ENCODE assay signal across 8 mouse cellular contexts in genomic region chr8:45068759-45069386, GRCm38 (mm10). TPM values are rescaled to one million over a fixed set of nuclear protein-coding genes. Genes with fewer than 3 reads are reported as not detected.
DNase-seq lines count a peak whose midpoint lies in the region; ATAC-seq and TF ChIP-seq lines count a peak whose summit lies in the region.

Gene Mtnr1a (plus strand): TSS chr8:45069137.

- no peak within 1 kb of the TSS for H3K27ac ChIP-seq in heart, embryonic 12.5 days (ENCODE audit: poor library complexity, severe bottlenecking)
- no peak within 1 kb of the TSS for H3K27ac ChIP-seq in kidney, embryonic 15.5 days
- H3K27ac ChIP-seq in limb, embryonic 13.5 days, result no peak within 1 kb of the TSS
- no peak within 1 kb of the TSS for H3K27ac ChIP-seq in midbrain, embryonic 14.5 days (replicated peaks; ENCODE audit: low read depth, low read length)
- no peak within 1 kb of the TSS for H3K27ac ChIP-seq in stomach, embryonic 15.5 days

- peak; percentile 76 for DNase-seq in 3134 (ENCODE audit: extremely low read depth, insufficient read length, low spot score)
- peak; percentile 91 for DNase-seq in brain, embryonic 14.5 days (ENCODE audit: low read depth)
- peak; percentile 43 for DNase-seq in fibroblast of lung, adult 2 months (ENCODE audit: low read depth)
- peak; percentile 94 for DNase-seq in midbrain, embryonic 14.5 days

- ATAC-seq in heart, embryonic 12.5 days (ENCODE audit: insufficient number of reproducible peaks, low FRiP score), result peak; percentile 78
- ATAC-seq in kidney, embryonic 15.5 days (replicated peaks; ENCODE audit: low FRiP score), result peak; percentile 93
- ATAC-seq in limb, embryonic 13.5 days (ENCODE audit: low FRiP score, low read depth), result peak; percentile 83
- ATAC-seq in midbrain, embryonic 14.5 days (ENCODE audit: low FRiP score, low TSS enrichment), result peak; percentile 85
- ATAC-seq in stomach, embryonic 15.5 days (ENCODE audit: insufficient read depth, low FRiP score, low read depth), result peak; percentile 86

- no peak for TF ChIP-seq POLR2A in brain, embryonic 14.5 days (IDR thresholded peaks at IDR 0.05; ENCODE audit: borderline replicate concordance, extremely low read depth, insufficient read depth, insufficient read length, poor library complexity, severe bottlenecking)

- H3K4me1 ChIP-seq in heart, embryonic 12.5 days (replicated peaks), result peaks cover 8% of the 10 kb centered on the region; the same call in 1 of the 2 replicates
- peaks cover 7% of the 10 kb centered on the region for H3K4me1 ChIP-seq in kidney, embryonic 15.5 days
- H3K4me1 ChIP-seq in limb, embryonic 13.5 days, result 0 out of 2 replicates have a peak, but pooled peaks cover 5% of the 10 kb centered on the region
- no peaks in the 10 kb centered on the region for H3K4me1 ChIP-seq in midbrain, embryonic 14.5 days (ENCODE audit: control insufficient read depth, insufficient read depth, low read length)
- H3K4me1 ChIP-seq in stomach, embryonic 15.5 days, result 0 out of 2 replicates have a peak, but pooled peaks cover 4% of the 10 kb centered on the region

- peak within 1 kb of the TSS; percentile 19; the same call in 1 of the 2 replicates for H3K9ac ChIP-seq in heart, embryonic 12.5 days
- H3K9ac ChIP-seq in kidney, embryonic 15.5 days, result 0 out of 2 replicates have a peak within 1 kb of the TSS, but pooled peaks have one; percentile 15
- H3K9ac ChIP-seq in limb, embryonic 13.5 days, result 0 out of 2 replicates have a peak within 1 kb of the TSS, but pooled peaks have one; percentile 31
- H3K9ac ChIP-seq in midbrain, embryonic 14.5 days (replicated peaks; ENCODE audit: low read length), result no peak within 1 kb of the TSS; the same call in 1 of the 2 replicates
- no peak within 1 kb of the TSS for H3K9ac ChIP-seq in stomach, embryonic 15.5 days

- no peaks in the 10 kb centered on the region for H3K9me3 ChIP-seq in heart, embryonic 12.5 days (replicated peaks)
- no peaks in the 10 kb centered on the region for H3K9me3 ChIP-seq in kidney, embryonic 15.5 days (replicated peaks)
- no peaks in the 10 kb centered on the region for H3K9me3 ChIP-seq in limb, embryonic 13.5 days
- H3K9me3 ChIP-seq in midbrain, embryonic 14.5 days (ENCODE audit: control insufficient read depth, low read length), result no peaks in the 10 kb centered on the region
- H3K9me3 ChIP-seq in stomach, embryonic 15.5 days, result no peaks in the 10 kb centered on the region

- peak within 1 kb of the TSS; percentile 72 for H3K4me2 ChIP-seq in heart, embryonic 12.5 days
- H3K4me2 ChIP-seq in kidney, embryonic 15.5 days, result peak within 1 kb of the TSS; percentile 80
- H3K4me2 ChIP-seq in limb, embryonic 13.5 days (replicated peaks), result peak within 1 kb of the TSS; percentile 68
- peak within 1 kb of the TSS; percentile 76 for H3K4me2 ChIP-seq in midbrain, embryonic 14.5 days (ENCODE audit: low read length)
- H3K4me2 ChIP-seq in stomach, embryonic 15.5 days, result peak within 1 kb of the TSS; percentile 61

- H3K4me3 ChIP-seq in heart, embryonic 12.5 days, result peak within 1 kb of the TSS; percentile 36
- H3K4me3 ChIP-seq in kidney, embryonic 15.5 days (replicated peaks), result peak within 1 kb of the TSS; percentile 38
- peak within 1 kb of the TSS; percentile 33 for H3K4me3 ChIP-seq in limb, embryonic 13.5 days
- peak within 1 kb of the TSS; percentile 38 for H3K4me3 ChIP-seq in midbrain, embryonic 14.5 days (replicated peaks; ENCODE audit: low read depth, low read length)
- H3K4me3 ChIP-seq in stomach, embryonic 15.5 days (replicated peaks), result peak within 1 kb of the TSS; percentile 26

- 9% methylated on average over 29 of the region's 29 CpGs for WGBS in heart, embryonic 12.5 days
- WGBS in kidney, embryonic 15.5 days, result 5% methylated on average over 29 of the region's 29 CpGs
- WGBS in limb, embryonic 13.5 days, result 8% methylated on average over 29 of the region's 29 CpGs
- WGBS in midbrain, embryonic 14.5 days, result 5% methylated on average over 29 of the region's 29 CpGs
- 8% methylated on average over 29 of the region's 29 CpGs for WGBS in stomach, embryonic 15.5 days

- H3K27me3 ChIP-seq in heart, embryonic 12.5 days (replicated peaks), result peaks cover 11% of the 10 kb centered on the region
- peaks cover 8% of the 10 kb centered on the region; the same call in 1 of the 2 replicates for H3K27me3 ChIP-seq in kidney, embryonic 15.5 days
- peaks cover 8% of the 10 kb centered on the region for H3K27me3 ChIP-seq in limb, embryonic 13.5 days
- no peaks in the 10 kb centered on the region for H3K27me3 ChIP-seq in midbrain, embryonic 14.5 days (ENCODE audit: control insufficient read depth, insufficient read depth, low read length)
- 0 out of 2 replicates have a peak, but pooled peaks cover 3% of the 10 kb centered on the region for H3K27me3 ChIP-seq in stomach, embryonic 15.5 days (replicated peaks)

- no peaks in the 10 kb centered on the region for H3K36me3 ChIP-seq in heart, embryonic 12.5 days
- no peaks in the 10 kb centered on the region for H3K36me3 ChIP-seq in kidney, embryonic 15.5 days
- no peaks in the 10 kb centered on the region for H3K36me3 ChIP-seq in limb, embryonic 13.5 days
- H3K36me3 ChIP-seq in midbrain, embryonic 14.5 days (ENCODE audit: control insufficient read depth, insufficient read depth, low read length), result no peaks in the 10 kb centered on the region
- no peaks in the 10 kb centered on the region for H3K36me3 ChIP-seq in stomach, embryonic 15.5 days

- TF ChIP-seq CTCF in brain, embryonic 14.5 days (IDR thresholded peaks at IDR 0.05; ENCODE audit: borderline replicate concordance, extremely low read depth, insufficient read depth, insufficient read length), result peak; percentile 98

RNA-seq across cellular contexts. Expression of gene Mtnr1a, which starts in this region (rescaled TPM):
- 0.34 and 0.41 TPM in 2 replicates for polyA plus RNA-seq in brain, embryonic 14.5 days (2012; rRNA removed)
- polyA plus RNA-seq in heart, embryonic 12.5 days (2016; fragmentation: Nextera tagmentation; extraction: Ambion mirVana), result not detected in 2 replicates
- polyA plus RNA-seq in kidney, embryonic 15.5 days (2015; fragmentation: Nextera tagmentation; extraction: Ambion mirVana), result 0.26 and 0.31 TPM in 2 replicates
- polyA plus RNA-seq in limb, embryonic 13.5 days (2015; fragmentation: Nextera tagmentation; extraction: Ambion mirVana), result 0.11 and 0.15 TPM in 2 replicates
- polyA plus RNA-seq in midbrain, embryonic 14.5 days (2014; fragmentation: Nextera tagmentation; extraction: Ambion mirVana), result 0.17 and 0.36 TPM in 2 replicates
- polyA plus RNA-seq in stomach, embryonic 15.5 days (2015; fragmentation: Nextera tagmentation; extraction: Ambion mirVana), result 0.35 and 0.54 TPM in 2 replicates

Comparison
In these comparisons a context has a peak if more than half of its experiments do, and no peak if none do; other contexts are left out.
1. Peak in DNase-seq in brain, embryonic 14.5 days; RNA of the gene not detected or under 1 TPM.
2. Peak in ATAC-seq, H3K4me3 ChIP-seq, H3K9ac ChIP-seq and H3K4me2 ChIP-seq in heart, embryonic 12.5 days; RNA of the gene not detected or under 1 TPM.
3. Peak in ATAC-seq, H3K4me3 ChIP-seq, H3K9ac ChIP-seq and H3K4me2 ChIP-seq in kidney, embryonic 15.5 days; RNA of the gene not detected or under 1 TPM.
4. Peak in ATAC-seq, H3K4me3 ChIP-seq, H3K9ac ChIP-seq and H3K4me2 ChIP-seq in limb, embryonic 13.5 days; RNA of the gene not detected or under 1 TPM.
5. Peak in DNase-seq, ATAC-seq, H3K4me3 ChIP-seq and H3K4me2 ChIP-seq in midbrain, embryonic 14.5 days; RNA of the gene not detected or under 1 TPM.
6. Peak in ATAC-seq, H3K4me3 ChIP-seq and H3K4me2 ChIP-seq in stomach, embryonic 15.5 days; RNA of the gene not detected or under 1 TPM.
7. DNase-seq: peak in every context shown above with its lines; median percentile 94 in midbrain, embryonic 14.5 days; 91 in brain, embryonic 14.5 days; 76 in 3134; 43 in fibroblast of lung, adult 2 months.